Mouse (Mus musculus): ENCODE results near the gene B3gat1.

The B3gat1 gene

GRCm38 (mm10) chr9:26776122-26776902, 42.8 kb downstream of the B3gat1 start:
- DNase-seq (ENCODE audit: low spot score), result no peak

GRCm38 (mm10) chr9:26778421-26778820, 44.9 kb downstream of the B3gat1 start:
- DNase-seq (ENCODE audit: low spot score), result no peak

DNA sequence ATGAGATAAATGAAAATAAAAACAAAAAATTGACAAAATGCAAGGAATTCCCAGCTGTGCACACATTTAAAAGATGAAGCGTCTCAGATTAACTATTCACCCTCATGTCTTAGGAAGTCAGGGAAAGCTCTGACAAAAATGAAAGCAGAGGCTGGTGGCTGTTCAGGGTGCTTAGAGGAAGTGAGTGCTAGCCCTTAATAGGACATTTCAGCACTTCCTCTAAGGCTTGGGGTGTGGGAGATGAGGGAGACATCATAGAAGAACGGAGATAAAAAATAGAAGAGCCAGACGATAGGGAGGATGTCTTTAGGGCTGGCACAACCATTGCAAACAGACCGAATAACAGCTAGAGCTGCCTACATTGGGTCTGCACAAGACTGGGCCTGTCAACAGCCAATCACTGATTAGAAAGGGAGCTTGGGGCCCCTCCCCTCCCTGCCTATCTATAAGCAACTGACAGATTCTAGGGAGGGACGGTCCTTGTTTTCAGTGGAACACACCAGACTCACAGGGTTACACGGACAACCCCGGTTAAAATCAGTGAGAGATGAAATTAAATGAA, 50.0 kb downstream of the B3gat1 start:
- no peak for DNase-seq (ENCODE audit: low spot score)

GRCm38 (mm10) chr9:26792829-26793228, 59.3 kb downstream of the B3gat1 start:
- DNase-seq (ENCODE audit: low spot score), result no peak

DNA sequence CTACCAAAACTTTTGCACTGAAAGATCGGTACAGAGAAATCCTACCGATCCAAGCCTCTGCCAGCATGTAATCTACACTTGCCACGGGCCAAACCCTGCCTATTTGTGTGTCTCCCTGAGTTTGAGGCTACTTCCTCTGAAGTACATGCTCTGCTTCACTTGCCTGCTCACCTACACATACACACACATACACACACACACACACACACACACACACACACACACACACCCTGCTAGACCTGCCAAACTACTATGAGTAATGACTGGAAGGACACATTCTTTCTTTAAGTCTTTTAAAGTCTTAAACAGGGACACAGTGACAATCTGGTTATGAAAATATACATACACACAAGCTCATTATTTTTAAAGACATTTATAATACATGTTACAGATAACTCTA, 64.7 kb downstream of the B3gat1 start:
- no peak for DNase-seq (ENCODE audit: low spot score)

- DNase-seq (ENCODE audit: low spot score), result no peak
Observed at GRCm38 (mm10) chr9:26798731-26799130, 65.2 kb downstream of the B3gat1 start.

GRCm38 (mm10) chr9:26800357-26800756, 66.8 kb downstream of the B3gat1 start:
- no peak for DNase-seq (ENCODE audit: low spot score)

DNA sequence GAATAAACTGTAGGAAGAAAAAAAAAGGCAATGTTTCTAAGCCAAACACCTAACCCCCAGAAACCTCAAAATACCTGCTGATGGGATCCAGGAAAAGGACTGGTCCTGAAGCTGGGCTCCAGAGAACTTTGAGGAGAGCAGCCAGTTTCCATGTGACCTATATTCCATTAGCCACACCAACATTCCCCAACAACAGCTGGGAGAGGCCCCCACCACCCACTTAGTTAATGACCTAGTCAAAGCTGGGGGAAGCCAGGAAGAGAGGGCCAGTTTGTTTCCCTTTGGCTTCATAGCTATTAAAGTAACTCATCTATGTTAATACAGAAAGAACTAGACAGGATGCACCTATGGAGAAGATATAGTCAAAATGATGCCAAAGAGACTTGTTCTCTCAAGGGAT, 70.8 kb downstream of the B3gat1 start:
- DNase-seq (ENCODE audit: low spot score), result no peak

DNA sequence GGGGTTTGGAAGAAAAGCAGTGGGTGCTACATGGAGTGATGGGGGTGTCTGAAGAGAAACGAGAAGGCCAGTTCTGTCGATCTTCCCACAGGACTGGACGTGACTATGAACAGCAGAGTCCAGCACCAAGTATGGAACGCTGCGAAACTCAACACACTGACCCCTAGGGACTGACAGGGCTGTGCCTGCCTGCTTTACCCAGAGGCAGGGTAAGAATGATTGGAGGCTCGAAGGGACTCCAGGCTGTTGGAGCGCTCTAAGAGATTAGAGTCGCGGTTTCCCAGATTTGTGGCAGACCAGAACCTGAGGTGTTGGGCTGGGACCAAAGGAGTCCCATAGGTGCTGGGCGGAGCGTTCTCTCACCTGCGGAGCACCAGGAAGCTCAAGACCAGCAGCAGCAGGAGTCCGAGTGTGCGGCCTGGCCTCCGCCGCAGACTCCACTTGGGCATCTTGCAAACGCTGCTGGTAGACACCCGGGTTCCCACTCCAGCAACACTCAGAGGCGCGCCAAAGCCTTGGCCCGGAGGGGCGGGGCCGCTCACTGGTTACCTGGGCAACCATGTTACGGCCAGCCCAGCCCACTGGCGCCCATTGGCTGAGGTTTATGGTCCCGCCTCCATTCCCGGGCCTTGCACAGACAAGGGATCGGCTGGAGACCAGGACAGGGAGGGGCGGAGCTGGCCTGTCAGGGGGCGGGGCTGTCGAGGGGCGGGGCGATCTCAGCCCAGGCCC, 72.6 kb downstream of the B3gat1 start, which contains the start of gene Glb1l2:
Glb1l2 (minus strand) TSS at position 534 of the 732 bp plus-strand sequence.
- peak; percentile 94 for DNase-seq (ENCODE audit: low spot score)

DNA sequence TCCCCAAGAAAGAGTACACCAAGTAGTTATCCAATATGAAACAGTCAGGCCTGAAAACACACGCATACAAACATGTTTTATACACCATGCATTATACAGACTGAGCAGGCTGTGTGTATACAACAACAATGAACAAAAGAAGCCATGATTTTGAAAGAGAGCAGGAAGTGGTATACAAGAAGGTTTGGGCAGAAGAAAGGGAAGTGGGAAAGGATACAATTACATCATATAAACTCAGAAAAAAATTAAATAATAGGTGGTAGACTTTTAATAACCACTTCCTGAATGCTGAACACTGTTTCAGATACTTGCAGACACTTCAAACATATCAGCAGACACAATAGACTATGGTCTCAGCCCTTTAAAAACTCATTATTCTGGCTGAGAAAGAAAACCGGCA, 75.2 kb downstream of the B3gat1 start:
- no peak for DNase-seq (ENCODE audit: low spot score)
